Mouse (Mus musculus) macrophage (primary cell): ENCODE data around the gene Prkca. TPM values are rescaled to one million over a fixed set of nuclear protein-coding genes. Genes with fewer than 3 reads are reported as not detected.

Experiments
- H3K27ac ChIP-seq: fragments of 350-480 bp; formaldehyde crosslinking; 2 replicates; pipeline ENCODE4 v1.9.0; 2021
- H3K36me3 ChIP-seq: fragments of 350-480 bp; formaldehyde crosslinking; 2 replicates; pipeline ENCODE4 v1.9.0; 2021; ENCODE audit errors: inconsistent target
- H3K4me3 ChIP-seq: fragments of 350-480 bp; formaldehyde crosslinking; 2 replicates; pipeline ENCODE4 v1.9.0; 2021; ENCODE audit errors: inconsistent target
- H3K79me2 ChIP-seq: fragments of 350-480 bp; formaldehyde crosslinking; 2 replicates; pipeline ENCODE4 v1.9.0; 2021; ENCODE audit errors: inconsistent target
- WGBS: methylation state at CpG from one replicate; pipeline ENCODE4 v1.1.7; 2026; ENCODE audit warnings: inconsistent platforms; ENCODE audit not compliant: missing documents; 5-methylcytosine and 5-hydroxymethylcytosine counted together
- polyA plus RNA-seq: library from polyadenylated mRNA; stranded (reverse); fragments of 250-400 nt; gene quantifications from 3 replicates; pipeline ENCODE4 v1.2.4, GENCODE M21; 2018; ENCODE audit warnings: inconsistent platforms

Prkca gene
- polyA plus RNA-seq, 1 experiment from 2014 or later: 1.8 TPM

- Histone ChIP-seq H3K27ac (no peak overlapping the region), H3K79me2 (no peaks in the 10 kb centered on the region), H3K36me3 (no peaks in the 10 kb centered on the region), H3K4me3 (no peak overlapping the region)
- WGBS: 87% methylated on average over 12 of the region's 12 CpGs
These were observed 359.8 kb downstream of the Prkca start for GRCm38 (mm10) chr11:107983883-107984282.

- no peak overlapping the region for H3K4me3 ChIP-seq
- H3K27ac ChIP-seq: no peak overlapping the region
- WGBS: 86% methylated on average over 5 of the region's 5 CpGs
- H3K36me3 ChIP-seq: no peaks in the 10 kb centered on the region
- H3K79me2 ChIP-seq: no peaks in the 10 kb centered on the region
These were observed 360.5 kb downstream of the Prkca start for GRCm38 (mm10) chr11:107983224-107983623.

- H3K4me3 ChIP-seq: no peak overlapping the region
- H3K27ac ChIP-seq: no peak overlapping the region
- no peaks in the 10 kb centered on the region for H3K36me3 ChIP-seq
- no peaks in the 10 kb centered on the region for H3K79me2 ChIP-seq
- 46% methylated on average over 15 of the region's 16 CpGs for WGBS
These were observed 361.4 kb downstream of the Prkca start for GRCm38 (mm10) chr11:107982225-107982896.

- Histone ChIP-seq H3K79me2 (no peaks in the 10 kb centered on the region), H3K27ac (no peak overlapping the region), H3K36me3 (no peaks in the 10 kb centered on the region), H3K4me3 (no peak overlapping the region)
- WGBS: 89% methylated on average over 22 of the region's 22 CpGs
These were observed 364.1 kb downstream of the Prkca start for GRCm38 (mm10) chr11:107979497-107980174.

- Histone ChIP-seq H3K36me3 (no peaks in the 10 kb centered on the region), H3K79me2 (no peaks in the 10 kb centered on the region), H3K4me3 (no peak overlapping the region), H3K27ac (no peak overlapping the region)
- 89% methylated on average over 9 of the region's 10 CpGs for WGBS
These were observed 373.8 kb downstream of the Prkca start for GRCm38 (mm10) chr11:107969943-107970342.

- no peak overlapping the region for H3K27ac ChIP-seq
- H3K79me2 ChIP-seq: no peaks in the 10 kb centered on the region
- WGBS: 90% methylated on average over 12 of the region's 13 CpGs
- no peak overlapping the region for H3K4me3 ChIP-seq
- no peaks in the 10 kb centered on the region for H3K36me3 ChIP-seq
These were observed 375.6 kb downstream of the Prkca start for GRCm38 (mm10) chr11:107968147-107968546.

GRCm38 (mm10) chr11:107966229-107966628, 377.5 kb downstream of the Prkca start:
- Histone ChIP-seq H3K36me3 (no peaks in the 10 kb centered on the region), H3K27ac (no peak overlapping the region), H3K79me2 (no peaks in the 10 kb centered on the region), H3K4me3 (no peak overlapping the region)
- WGBS: 98% methylated on average over 4 of the region's 4 CpGs

GRCm38 (mm10) chr11:107965449-107965848, 378.3 kb downstream of the Prkca start:
- no peak overlapping the region for H3K27ac ChIP-seq
- WGBS: 93% methylated on average over 7 of the region's 7 CpGs
- H3K36me3 ChIP-seq: no peaks in the 10 kb centered on the region
- H3K79me2 ChIP-seq: no peaks in the 10 kb centered on the region
- no peak overlapping the region for H3K4me3 ChIP-seq

GRCm38 (mm10) chr11:107957566-107958350, 386.0 kb downstream of the Prkca start:
- H3K4me3 ChIP-seq: no peak overlapping the region
- 93% methylated on average over 13 of the region's 13 CpGs for WGBS
- no peak overlapping the region for H3K27ac ChIP-seq

GRCm38 (mm10) chr11:107955191-107956062, 388.3 kb downstream of the Prkca start:
- H3K27ac ChIP-seq: no peak overlapping the region
- H3K79me2 ChIP-seq: no peaks in the 10 kb centered on the region
- H3K36me3 ChIP-seq: no peaks in the 10 kb centered on the region
- H3K4me3 ChIP-seq: no peak overlapping the region
- WGBS: 92% methylated on average over 10 of the region's 10 CpGs

More at GRCm38 (mm10) chr11:107957566-107958350, 386.0 kb downstream of the Prkca start:
- Histone ChIP-seq H3K36me3 (no peaks in the 10 kb centered on the region), H3K79me2 (no peaks in the 10 kb centered on the region)

- H3K36me3 ChIP-seq: no peaks in the 10 kb centered on the region
- no peak overlapping the region for H3K4me3 ChIP-seq
- H3K79me2 ChIP-seq: no peaks in the 10 kb centered on the region
- H3K27ac ChIP-seq: no peak overlapping the region
- 89% methylated on average over 11 of the region's 11 CpGs for WGBS
These were observed 392.3 kb downstream of the Prkca start for GRCm38 (mm10) chr11:107951431-107951830.

GRCm38 (mm10) chr11:107950658-107951057, 393.1 kb downstream of the Prkca start:
- Histone ChIP-seq H3K4me3 (no peak overlapping the region), H3K36me3 (no peaks in the 10 kb centered on the region), H3K27ac (no peak overlapping the region), H3K79me2 (no peaks in the 10 kb centered on the region)
- 98% methylated on average over 4 of the region's 4 CpGs for WGBS

GRCm38 (mm10) chr11:107950211-107950610, 393.5 kb downstream of the Prkca start:
- H3K27ac ChIP-seq: no peak overlapping the region
- no peaks in the 10 kb centered on the region for H3K79me2 ChIP-seq
- no peaks in the 10 kb centered on the region for H3K36me3 ChIP-seq
- no peak overlapping the region for H3K4me3 ChIP-seq
- 90% methylated on average over 9 of the region's 9 CpGs for WGBS

GRCm38 (mm10) chr11:107947951-107948350, 395.8 kb downstream of the Prkca start:
- H3K27ac ChIP-seq: no peak overlapping the region
- no peak overlapping the region for H3K4me3 ChIP-seq
- WGBS: 90% methylated on average over 1 of the region's 1 CpGs
- no peaks in the 10 kb centered on the region for H3K36me3 ChIP-seq
- no peaks in the 10 kb centered on the region for H3K79me2 ChIP-seq
